Mouse (Mus musculus) activated CD4-positive, CD25-positive, alpha-beta regulatory T cell (primary cell): ENCODE data around the gene Hoxd11. TPM values are rescaled to one million over a fixed set of nuclear protein-coding genes. Genes with fewer than 3 reads are reported as not detected.

Experiments used
- polyA plus RNA-seq, 2 experiments: library from polyadenylated mRNA; unstranded; fragments of 100-300 nt; shearing (Covaris generic); gene quantifications; one replicate each; pipeline ENCODE4 v1.2.1; 2017

The Hoxd11 gene
- under 1 TPM in 1 of 2 experiments, not detected in 1; 0.09 TPM for polyA plus RNA-seq

GRCm38 (mm10) chr2:74678891-74679595 lies at the start of gene Hoxd11:
Gene Hoxd11 (plus strand): TSS chr2:74679557.

GRCm38 (mm10) chr2:74659507-74660005 lies 19.8 kb upstream of the Hoxd11 start, which contains the start of gene Evx2:
Gene Evx2 (minus strand): TSS chr2:74659557.

GRCm38 (mm10) chr2:74667842-74668357 lies 11.5 kb upstream of the Hoxd11 start, which contains the start of gene Hoxd13:
Gene Hoxd13 (plus strand): TSS chr2:74668310.

GRCm38 (mm10) chr2:74674881-74675665 lies 4.3 kb upstream of the Hoxd11 start, which contains the start of gene Hoxd12:
Gene Hoxd12 (plus strand): TSS chr2:74675013.

GRCm38 (mm10) chr2:74691022-74691951 lies 11.9 kb downstream of the Hoxd11 start, which contains the start of gene Hoxd10:
Gene Hoxd10 (plus strand): TSS chr2:74691924.

GRCm38 (mm10) chr2:74697567-74698121 lies 18.3 kb downstream of the Hoxd11 start, which contains the start of gene Hoxd9:
Gene Hoxd9 (plus strand): TSS chr2:74697727.

GRCm38 (mm10) chr2:74704393-74704998 lies 25.1 kb downstream of the Hoxd11 start, which contains the start of gene Hoxd8:
Gene Hoxd8 (plus strand): TSS chr2:74704615.

GRCm38 (mm10) chr2:74711721-74712621 lies 32.6 kb downstream of the Hoxd11 start, which contains the start of the genes Hoxd3 and Hoxd4:
Gene Hoxd3 (plus strand): TSS chr2:74711927.
Gene Hoxd4 (plus strand): TSS chr2:74711929.

GRCm38 (mm10) chr2:74726551-74726950 lies 47.2 kb downstream of the Hoxd11 start, which contains the start of gene Gm28230:
Gene Gm28230 (plus strand): TSS chr2:74726728.

Other genes starting within 250 kb of the Hoxd11 start
- 10 to 100 TPM; 14.4 to 22.5 TPM for gene Lnpk, start 100.1 kb upstream of the Hoxd11 start, polyA plus RNA-seq
- gene Evx2, start 20.0 kb upstream of the Hoxd11 start, polyA plus RNA-seq = under 1 TPM in 1 of 2 experiments, not detected in 1; 0.20 TPM
- gene Hoxd13, start 11.2 kb upstream of the Hoxd11 start, polyA plus RNA-seq = not detected
- gene Hoxd12, start 4.5 kb upstream of the Hoxd11 start, polyA plus RNA-seq = not detected
- gene Hoxd10, start 12.4 kb downstream of the Hoxd11 start, polyA plus RNA-seq = not detected
- gene Hoxd9, start 18.2 kb downstream of the Hoxd11 start, polyA plus RNA-seq = not detected
- gene Hoxd8, start 25.1 kb downstream of the Hoxd11 start, polyA plus RNA-seq = under 1 TPM in 1 of 2 experiments, not detected in 1; 0.28 TPM
- not detected for gene Hoxd3, start 32.4 kb downstream of the Hoxd11 start, polyA plus RNA-seq
- gene Hoxd4, start 32.4 kb downstream of the Hoxd11 start, polyA plus RNA-seq = not detected
- not detected for gene Gm28230, start 47.2 kb downstream of the Hoxd11 start, polyA plus RNA-seq
- not detected for gene Hoxd1, start 83.4 kb downstream of the Hoxd11 start, polyA plus RNA-seq
- gene Mtx2, start 146.2 kb downstream of the Hoxd11 start, polyA plus RNA-seq = 10 to 100 TPM; 65.0 to 74.4 TPM